Mouse (Mus musculus) brain, embryonic 14.5 days (tissue): ENCODE data around the gene Prpf19.

ENCODE experiments used
- CTCF ChIP-seq: fragments of 200-500 bp; IDR thresholded peaks from 2 replicates; pipeline ENCODE4 v1.5.1; 2012; ENCODE audit warnings: inconsistent platforms, mild to moderate bottlenecking, moderate library complexity, borderline replicate concordance; ENCODE audit not compliant: insufficient read depth, insufficient read length; ENCODE audit errors: extremely low read depth
- POLR2A ChIP-seq: fragments of 200-500 bp; IDR thresholded peaks from 2 replicates; pipeline ENCODE4 v1.6.1; 2012; ENCODE audit warnings: mild to moderate bottlenecking, inconsistent platforms, borderline replicate concordance; ENCODE audit not compliant: poor library complexity, insufficient read depth, insufficient read length, severe bottlenecking; ENCODE audit errors: extremely low read depth

DNA sequence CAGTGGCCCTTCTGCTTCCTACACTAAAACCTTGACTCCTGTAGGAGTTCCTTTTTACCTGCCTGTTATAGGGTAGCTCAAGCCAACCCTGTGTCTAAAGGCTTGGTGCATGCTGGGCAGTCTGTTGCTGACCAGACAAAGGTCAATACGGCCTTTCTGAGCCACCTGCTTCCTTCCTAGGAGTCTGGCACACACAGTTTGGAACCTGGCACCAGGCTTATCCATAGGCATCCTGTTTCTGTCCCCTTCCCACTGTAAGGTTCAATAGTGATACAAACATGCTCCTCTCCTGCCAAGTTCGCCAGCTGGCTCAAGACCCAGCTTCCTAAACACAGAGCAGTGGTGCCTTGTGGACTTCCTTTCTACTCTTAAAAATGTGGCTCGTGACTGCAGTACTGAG, 51.5 kb downstream of the Prpf19 start:
- TF ChIP-seq CTCF (no peak), POLR2A (no peak)
